Mouse (Mus musculus) small intestine, adult 2 months (tissue): ENCODE results near the gene Fndc3b. TPM values are rescaled to one million over a fixed set of nuclear protein-coding genes. Genes with fewer than 3 reads are reported as not detected.

Experiments
- H3K27ac ChIP-seq: fragments of 200-500 bp; 2 replicates; pipeline ENCODE4 v1.5.1; 2012; ENCODE audit warnings: low read depth, low read length, control low read depth, inconsistent platforms; ENCODE audit not compliant: insufficient read depth
- H3K27me3 ChIP-seq: fragments of 200-500 bp; 2 replicates; pipeline ENCODE4 v1.6.1; 2012; ENCODE audit warnings: mild to moderate bottlenecking, moderate library complexity, low read length, inconsistent platforms; ENCODE audit not compliant: control insufficient read depth, insufficient read depth
- H3K36me3 ChIP-seq: fragments of 200-500 bp; 2 replicates; pipeline ENCODE4 v1.6.1; 2012; ENCODE audit warnings: mild to moderate bottlenecking, low read length, control low read depth, inconsistent platforms; ENCODE audit not compliant: control insufficient read depth, insufficient read depth
- H3K4me1 ChIP-seq: fragments of 200-500 bp; 2 replicates; pipeline ENCODE4 v1.6.1; 2012; ENCODE audit warnings: low read length, inconsistent platforms, mixed read lengths; ENCODE audit not compliant: control insufficient read depth, insufficient read depth, insufficient read length
- H3K4me3 ChIP-seq: fragments of 200-500 bp; 2 replicates; pipeline ENCODE4 v1.5.1; 2012; ENCODE audit warnings: low read depth, mild to moderate bottlenecking, control low read depth, inconsistent platforms, low read length, moderate library complexity
- CTCF ChIP-seq: fragments of 200-500 bp; IDR thresholded peaks from 2 replicates; pipeline ENCODE4 v1.5.1; 2012; ENCODE audit warnings: low read depth, mild to moderate bottlenecking, control low read depth, inconsistent platforms, low read length, moderate library complexity, mixed read lengths; ENCODE audit not compliant: insufficient replicate concordance, insufficient read length; ENCODE audit errors: extremely low read depth
- POLR2A ChIP-seq: fragments of 200-500 bp; IDR thresholded peaks from 2 replicates; pipeline ENCODE4 v1.6.1; 2012; ENCODE audit warnings: low read depth, mild to moderate bottlenecking, control low read depth, inconsistent platforms, low read length, moderate library complexity
- WGBS: fragments of 180-500 bp; shearing (Covaris S2); methylation state at CpG from one replicate; pipeline ENCODE4 v1.1.7; 2018; 5-methylcytosine and 5-hydroxymethylcytosine counted together
- polyA plus RNA-seq: library from polyadenylated mRNA; depleted of rRNA; stranded (reverse); fragments of >200 nt; gene quantifications from 2 replicates; pipeline ENCODE4 v1.2.3, GENCODE M21; 2012

Fndc3b gene
- polyA plus RNA-seq, 1 experiment = 6.2 TPM

GRCm38 (mm10) chr3:27557100-27558004, 153.8 kb downstream of the Fndc3b start:
- Histone ChIP-seq H3K4me1 (no peaks in the 10 kb centered on the region), H3K36me3 (peaks cover 6% of the 10 kb centered on the region; the same call in 1 of the 2 replicates), H3K27ac (no peak overlapping the region), H3K27me3 (no peaks in the 10 kb centered on the region), H3K4me3 (no peak overlapping the region)
- no peak for TF ChIP-seq POLR2A
- TF ChIP-seq CTCF = no peak
- WGBS = 81% methylated on average over 4 of the region's 4 CpGs

- Histone ChIP-seq H3K27me3 (no peaks in the 10 kb centered on the region), H3K4me1 (no peaks in the 10 kb centered on the region), H3K4me3 (no peak overlapping the region), H3K27ac (no peak overlapping the region), H3K36me3 (peaks cover 6% of the 10 kb centered on the region; the same call in 1 of the 2 replicates)
- TF ChIP-seq POLR2A (no peak), CTCF (no peak)
- 81% methylated on average over 3 of the region's 3 CpGs for WGBS
These were observed 155.6 kb downstream of the Fndc3b start for GRCm38 (mm10) chr3:27555401-27555940.

- Histone ChIP-seq H3K36me3 (peaks cover 6% of the 10 kb centered on the region; the same call in 1 of the 2 replicates), H3K4me1 (no peaks in the 10 kb centered on the region), H3K27me3 (no peaks in the 10 kb centered on the region), H3K27ac (no peak overlapping the region), H3K4me3 (no peak overlapping the region)
- 87% methylated on average over 3 of the region's 3 CpGs for WGBS
- TF ChIP-seq POLR2A (no peak), CTCF (no peak)
These were observed 156.8 kb downstream of the Fndc3b start for GRCm38 (mm10) chr3:27554325-27554724.

- TF ChIP-seq CTCF (no peak), POLR2A (no peak)
- 80% methylated on average over 3 of the region's 3 CpGs for WGBS
- H3K4me3 ChIP-seq = no peak overlapping the region
- H3K4me1 ChIP-seq = no peaks in the 10 kb centered on the region
- peaks cover 6% of the 10 kb centered on the region; the same call in 1 of the 2 replicates for H3K36me3 ChIP-seq
- no peak overlapping the region for H3K27ac ChIP-seq
- H3K27me3 ChIP-seq = no peaks in the 10 kb centered on the region
These were observed 157.3 kb downstream of the Fndc3b start for GRCm38 (mm10) chr3:27553781-27554180.

- no peaks in the 10 kb centered on the region for H3K4me1 ChIP-seq
- no peaks in the 10 kb centered on the region for H3K27me3 ChIP-seq
- no peak overlapping the region for H3K27ac ChIP-seq
- 93% methylated on average over 3 of the region's 3 CpGs for WGBS
- H3K36me3 ChIP-seq = peaks cover 6% of the 10 kb centered on the region; the same call in 1 of the 2 replicates
- TF ChIP-seq CTCF = no peak
- no peak for TF ChIP-seq POLR2A
- H3K4me3 ChIP-seq = no peak overlapping the region
These were observed 160.1 kb downstream of the Fndc3b start for GRCm38 (mm10) chr3:27551005-27551404.

- H3K36me3 ChIP-seq = peaks cover 2% of the 10 kb centered on the region; the same call in 1 of the 2 replicates
- no peaks in the 10 kb centered on the region for H3K4me1 ChIP-seq
- H3K27ac ChIP-seq = no peak overlapping the region
- no peak for TF ChIP-seq CTCF
- no peak for TF ChIP-seq POLR2A
- no peak overlapping the region for H3K4me3 ChIP-seq
- 96% methylated on average over 1 of the region's 1 CpGs for WGBS
- no peaks in the 10 kb centered on the region for H3K27me3 ChIP-seq
These were observed 160.7 kb downstream of the Fndc3b start for GRCm38 (mm10) chr3:27550409-27550808.

- TF ChIP-seq CTCF (no peak), POLR2A (no peak)
- H3K4me3 ChIP-seq = no peak overlapping the region
- no peak overlapping the region for H3K27ac ChIP-seq
- peaks cover 4% of the 10 kb centered on the region for H3K36me3 ChIP-seq
- 90% methylated on average over 3 of the region's 3 CpGs for WGBS
- no peaks in the 10 kb centered on the region for H3K4me1 ChIP-seq
- no peaks in the 10 kb centered on the region for H3K27me3 ChIP-seq
These were observed 165.5 kb downstream of the Fndc3b start for GRCm38 (mm10) chr3:27545651-27546050.
